Mouse (Mus musculus) yolk sac, embryonic 10.5 days (tissue): ENCODE measurements around the gene Nprl2.

ENCODE experiments used
- DNase-seq: peaks from one replicate; pipeline ENCODE4 v3.0.0-alpha.2; 2017; ENCODE audit warnings: low spot score

Gene Nprl2

DNA sequence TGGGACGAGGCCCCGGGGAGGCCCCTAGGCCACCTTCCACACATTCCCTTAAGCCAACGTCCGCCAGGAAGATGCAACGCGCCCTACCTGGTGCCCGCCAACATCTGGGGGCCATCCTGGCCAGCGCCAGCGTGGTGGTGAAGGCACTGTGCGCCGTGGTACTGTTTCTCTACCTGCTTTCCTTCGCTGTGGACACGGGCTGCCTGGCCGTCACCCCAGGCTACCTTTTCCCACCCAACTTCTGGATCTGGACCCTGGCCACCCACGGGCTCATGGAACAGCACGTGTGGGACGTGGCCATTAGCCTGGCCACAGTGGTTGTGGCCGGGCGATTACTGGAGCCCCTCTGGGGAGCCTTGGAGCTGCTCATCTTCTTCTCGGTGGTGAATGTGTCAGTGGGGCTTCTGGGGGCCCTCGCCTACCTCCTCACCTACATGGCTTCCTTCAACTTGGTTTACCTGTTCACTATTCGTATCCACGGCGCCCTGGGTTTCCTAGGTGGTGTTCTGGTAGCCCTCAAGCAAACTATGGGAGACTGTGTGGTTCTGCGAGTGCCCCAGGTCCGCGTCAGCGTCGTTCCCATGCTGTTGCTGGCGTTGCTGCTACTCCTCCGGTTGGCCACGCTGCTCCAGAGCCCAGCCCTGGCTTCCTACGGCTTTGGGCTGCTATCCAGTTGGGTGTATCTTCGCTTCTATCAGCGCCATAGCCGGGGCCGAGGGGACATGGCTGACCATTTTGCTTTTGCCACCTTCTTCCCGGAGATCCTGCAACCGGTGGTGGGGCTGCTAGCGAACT lies 7.4 kb upstream of the Nprl2 start:
- DNase-seq, result peak; percentile 36

DNA sequence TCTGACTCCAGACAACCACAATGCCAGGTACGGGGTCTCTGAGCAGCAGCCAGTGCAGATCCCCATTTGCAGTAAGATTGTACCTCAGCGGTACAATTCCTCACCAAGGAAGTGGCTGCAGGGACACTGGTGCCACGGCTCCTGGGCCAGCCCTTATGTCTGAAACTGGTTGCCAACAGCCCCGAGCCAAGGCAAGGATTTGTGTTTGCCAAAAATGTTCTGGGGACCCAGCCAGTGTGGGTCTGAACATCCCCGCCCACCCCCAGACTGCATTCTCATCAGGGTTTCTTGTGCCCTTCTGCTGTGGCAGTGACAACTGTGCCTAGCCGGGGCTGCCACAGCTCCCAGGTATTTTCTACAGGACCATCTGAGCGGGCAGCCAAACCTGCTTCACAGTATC lies 3.8 kb upstream of the Nprl2 start:
- DNase-seq, result no peak

DNA sequence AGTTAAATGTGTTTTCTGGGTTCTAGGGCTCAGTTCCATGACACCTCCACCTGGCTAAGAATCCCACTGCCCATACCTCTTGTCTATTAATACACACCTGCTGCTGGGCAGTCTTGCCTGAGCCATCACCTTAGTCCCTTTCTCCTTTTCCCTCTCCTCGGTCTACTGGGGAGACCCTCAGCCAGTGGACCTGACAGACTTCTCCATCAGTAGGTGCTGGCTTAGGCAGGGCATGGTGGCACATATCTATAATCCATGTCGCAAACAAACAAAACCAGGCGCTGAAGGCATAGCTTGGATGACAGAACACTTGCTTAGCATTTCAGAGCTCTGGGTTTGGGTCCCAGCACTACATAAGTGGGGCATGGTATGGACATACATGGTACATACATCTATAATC lies 3.3 kb upstream of the Nprl2 start:
- DNase-seq, result no peak

DNA sequence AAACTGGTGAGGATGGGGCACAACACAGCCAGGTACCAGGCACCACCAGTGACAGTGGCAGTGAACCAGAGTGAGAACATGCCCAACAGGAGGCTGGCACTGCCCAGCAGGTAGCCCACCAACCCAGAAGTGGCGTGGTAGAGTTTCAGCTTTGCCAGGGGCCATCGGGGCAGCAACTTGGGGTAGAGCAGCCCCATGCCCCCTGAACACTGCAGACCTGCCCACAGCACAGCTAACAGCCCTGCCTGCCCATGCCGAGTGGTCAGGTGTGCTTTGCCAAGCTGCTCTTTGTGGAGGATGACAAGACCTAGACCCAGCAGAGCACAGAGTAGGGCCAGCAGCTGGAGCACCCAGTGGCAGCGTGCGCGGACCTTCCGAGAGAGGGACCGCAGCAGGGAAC lies 2.1 kb upstream of the Nprl2 start:
- no peak for DNase-seq

DNA sequence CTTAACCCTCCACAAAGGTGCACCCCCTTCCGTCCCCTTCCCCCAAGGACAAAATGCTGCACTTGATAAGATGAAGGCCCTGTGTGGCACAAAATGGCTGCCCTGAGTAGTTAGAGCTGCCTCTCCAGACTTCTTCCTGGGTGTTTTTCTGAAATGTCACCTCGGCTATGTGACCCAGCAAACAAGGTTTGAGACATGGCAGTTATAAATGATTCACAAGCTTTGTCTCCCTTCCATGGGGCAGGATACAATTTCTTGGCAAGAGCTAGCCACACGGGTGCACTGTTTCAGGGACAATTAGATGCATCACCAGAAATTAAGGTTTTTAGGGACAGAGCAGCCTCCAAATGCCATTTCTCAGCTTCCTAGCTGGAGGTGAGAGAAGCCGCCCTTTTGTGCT lies 1.6 kb upstream of the Nprl2 start:
- DNase-seq, result no peak

DNA sequence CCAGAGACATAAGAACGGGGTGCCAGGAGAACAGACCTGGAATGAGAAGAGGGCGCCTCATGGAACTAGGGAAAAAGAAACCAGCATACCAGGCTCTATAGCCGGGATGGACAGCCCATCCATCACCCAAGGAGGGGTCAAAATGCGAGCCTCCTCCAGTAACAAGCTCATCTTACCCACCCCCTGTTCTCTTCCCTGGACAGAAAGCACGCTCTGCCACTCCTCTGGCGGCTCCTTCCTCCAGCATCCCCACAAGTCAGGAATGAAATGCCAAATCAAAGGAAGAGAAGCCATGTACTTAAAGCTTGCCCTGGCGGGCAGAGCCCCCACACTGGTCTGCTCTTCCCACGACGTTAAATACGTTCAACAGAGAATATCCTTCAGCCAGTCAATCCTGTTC lies 1.0 kb upstream of the Nprl2 start:
- DNase-seq, result no peak

DNA sequence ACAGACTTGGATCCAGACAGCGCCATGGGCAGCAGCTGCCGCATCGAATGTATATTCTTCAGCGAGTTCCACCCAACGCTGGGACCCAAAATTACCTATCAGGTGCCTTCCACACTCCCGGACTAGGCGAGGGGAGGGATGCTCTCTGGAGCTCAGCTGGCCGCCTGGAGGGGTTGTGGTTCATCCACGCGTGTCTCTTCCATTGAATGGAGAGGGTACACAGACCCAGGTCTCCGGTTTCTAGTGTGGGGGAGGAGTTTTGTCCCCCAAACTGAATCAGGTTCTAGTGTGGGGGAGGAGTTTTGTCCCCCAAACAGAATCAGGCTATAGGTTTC lies 293 bp downstream of the Nprl2 start:
- no peak for DNase-seq

DNA sequence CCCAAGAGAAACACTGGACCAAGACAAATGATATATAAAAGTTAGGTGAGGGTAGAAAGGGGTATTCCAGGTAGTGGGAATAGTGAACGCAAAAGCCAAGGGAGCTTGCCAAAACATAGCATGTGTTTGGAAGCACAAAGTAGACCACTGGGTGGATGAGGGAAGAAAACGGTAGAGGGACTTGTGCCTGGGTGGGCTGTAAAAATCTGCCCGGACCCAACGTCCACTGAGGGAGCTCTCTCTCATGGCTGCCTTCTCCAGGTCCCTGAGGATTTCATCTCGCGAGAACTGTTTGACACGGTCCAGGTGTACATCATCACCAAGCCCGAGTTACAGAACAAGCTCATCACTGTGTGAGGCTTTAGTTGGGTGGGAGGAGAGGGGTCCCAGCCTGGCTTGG lies 695 bp downstream of the Nprl2 start:
- DNase-seq, result no peak

DNA sequence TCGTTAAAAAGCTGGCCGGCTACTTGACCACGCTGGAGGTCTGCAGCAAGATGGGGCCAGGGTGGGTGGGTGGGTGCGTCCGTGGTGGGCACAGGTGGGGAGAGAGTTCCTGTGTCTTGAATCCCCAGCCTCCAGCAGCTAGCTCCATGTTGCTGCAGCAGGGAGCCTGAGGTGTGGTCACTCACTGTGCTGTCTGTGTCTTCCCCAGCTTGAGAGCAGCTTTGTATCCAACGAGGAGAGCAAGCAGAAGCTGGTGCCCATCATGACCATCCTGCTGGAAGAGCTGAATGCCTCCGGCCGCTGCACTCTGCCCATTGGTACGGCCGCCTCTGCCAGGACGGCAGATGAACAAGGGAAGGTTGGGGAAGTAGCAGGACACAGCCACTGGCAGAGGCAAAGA lies 1.3 kb downstream of the Nprl2 start:
- DNase-seq, result no peak

DNA sequence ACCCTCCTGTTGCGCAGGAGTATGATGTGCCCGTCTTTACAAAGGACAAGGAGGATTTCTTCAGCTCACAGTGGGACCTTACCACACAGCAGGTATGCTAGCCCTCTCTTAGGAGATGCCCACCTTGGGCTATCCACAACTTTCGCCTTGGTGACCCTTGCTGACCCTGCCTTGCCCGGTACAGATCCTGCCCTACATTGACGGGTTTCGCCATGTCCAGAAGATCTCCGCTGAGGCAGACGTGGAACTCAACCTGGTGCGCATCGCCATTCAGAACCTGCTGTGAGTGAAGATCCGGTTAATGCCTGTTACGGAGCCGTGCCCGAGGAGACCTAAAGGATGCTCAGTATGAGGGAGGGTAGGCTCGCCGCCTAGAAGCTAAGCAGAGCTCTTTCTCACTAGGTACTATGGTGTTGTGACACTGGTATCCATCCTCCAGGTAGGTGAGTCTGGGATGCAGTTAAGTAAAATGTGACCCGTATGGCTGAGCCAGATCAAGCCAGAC lies 2.2 kb downstream of the Nprl2 start:
- DNase-seq, result no peak

DNA sequence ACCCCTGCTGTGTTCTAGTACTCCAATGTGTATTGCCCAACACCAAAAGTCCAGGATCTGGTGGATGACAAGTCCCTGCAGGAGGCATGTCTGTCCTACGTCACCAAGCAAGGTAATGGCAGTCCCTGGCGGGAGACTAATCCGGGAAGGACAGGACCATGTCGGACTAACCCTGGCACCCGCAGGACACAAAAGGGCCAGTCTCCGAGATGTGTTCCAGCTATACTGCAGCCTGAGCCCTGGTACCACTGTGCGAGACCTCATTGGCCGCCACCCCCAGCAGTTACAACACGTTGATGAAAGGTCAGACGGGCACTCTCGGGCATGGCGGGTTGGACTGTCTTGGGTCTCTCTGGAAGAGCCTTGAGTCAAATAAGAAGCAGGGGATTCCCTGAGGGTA lies 2.7 kb downstream of the Nprl2 start:
- no peak for DNase-seq

DNA sequence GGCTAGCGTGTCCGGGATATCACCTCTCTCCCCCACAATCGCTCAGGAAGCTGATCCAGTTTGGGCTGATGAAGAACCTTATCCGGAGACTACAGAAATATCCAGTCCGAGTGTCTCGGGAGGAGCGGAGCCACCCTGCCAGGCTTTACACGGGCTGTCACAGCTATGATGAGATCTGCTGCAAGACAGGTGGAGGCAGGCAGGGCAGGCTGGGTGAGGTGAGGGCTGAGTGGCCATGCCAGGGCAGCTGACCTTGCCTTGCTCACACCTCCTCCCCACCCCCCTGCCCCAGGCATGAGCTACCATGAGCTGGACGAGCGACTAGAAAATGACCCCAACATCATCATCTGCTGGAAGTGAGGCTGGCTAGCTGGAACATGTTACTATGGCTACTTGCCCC lies 3.2 kb downstream of the Nprl2 start:
- DNase-seq, result no peak

DNA sequence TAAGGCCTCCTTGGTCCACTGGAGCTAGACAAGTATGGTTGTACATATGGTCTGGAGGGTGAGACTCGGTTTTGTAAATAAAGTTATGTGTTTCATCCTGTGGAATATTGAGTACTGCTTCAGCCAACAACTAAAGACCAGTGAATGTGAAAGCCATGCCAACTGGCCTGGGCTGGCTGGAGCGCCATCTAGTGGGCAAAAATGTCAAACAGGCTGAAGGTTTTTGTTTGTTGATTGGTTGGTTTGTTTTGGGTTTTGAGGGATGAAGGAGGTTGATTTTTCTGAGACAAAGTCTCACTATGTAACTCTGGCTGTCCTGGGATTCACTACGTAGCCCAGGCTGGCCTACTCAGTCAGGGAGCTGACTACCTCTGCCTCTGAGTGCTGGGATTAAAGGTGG lies 3.6 kb downstream of the Nprl2 start:
- DNase-seq, result peak; percentile 54

DNA sequence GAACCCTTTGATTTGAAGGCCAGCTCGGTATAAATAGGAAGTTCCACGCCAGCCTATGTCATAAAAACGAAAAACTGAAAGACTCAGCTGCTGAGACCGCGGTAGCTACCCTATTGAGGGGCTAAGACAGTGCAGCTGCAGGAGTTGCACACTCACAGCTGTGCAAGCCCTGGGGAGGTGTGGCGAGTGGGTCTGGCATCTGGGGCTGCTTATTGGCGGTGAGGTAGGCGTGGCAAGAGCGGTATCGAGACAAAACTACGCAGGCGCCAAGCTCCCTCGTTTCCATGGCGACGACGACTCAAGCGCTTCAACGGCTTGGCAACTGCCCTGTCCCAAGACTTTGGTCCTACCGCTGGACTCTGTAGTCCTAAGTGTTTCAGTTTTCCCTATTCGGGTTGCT lies 5.0 kb downstream of the Nprl2 start, which contains the start of gene Zmynd10:
Zmynd10 (plus strand) TSS at position 273 of the 400 bp plus-strand sequence.
- peak; percentile 83 for DNase-seq

DNA sequence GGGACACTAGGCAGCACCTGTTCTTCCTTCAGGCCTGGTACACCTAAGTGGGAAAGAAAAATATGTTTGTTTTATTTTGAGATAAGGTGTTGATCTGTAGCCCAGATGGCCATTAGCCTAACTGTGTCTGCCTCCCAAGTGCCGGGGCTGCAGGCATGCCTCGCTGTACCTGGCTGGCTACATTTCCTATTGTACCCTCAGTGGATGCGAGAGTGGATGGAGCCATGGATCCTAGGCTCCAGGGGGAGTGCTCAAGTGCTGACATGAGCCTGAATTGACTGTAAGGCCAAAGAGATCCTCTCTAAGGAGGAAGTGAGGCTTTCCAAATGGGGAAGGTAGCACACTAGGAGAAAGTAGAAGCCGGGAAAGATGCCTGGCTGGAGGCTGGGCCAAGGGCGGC lies 5.9 kb downstream of the Nprl2 start:
- no peak for DNase-seq

DNA sequence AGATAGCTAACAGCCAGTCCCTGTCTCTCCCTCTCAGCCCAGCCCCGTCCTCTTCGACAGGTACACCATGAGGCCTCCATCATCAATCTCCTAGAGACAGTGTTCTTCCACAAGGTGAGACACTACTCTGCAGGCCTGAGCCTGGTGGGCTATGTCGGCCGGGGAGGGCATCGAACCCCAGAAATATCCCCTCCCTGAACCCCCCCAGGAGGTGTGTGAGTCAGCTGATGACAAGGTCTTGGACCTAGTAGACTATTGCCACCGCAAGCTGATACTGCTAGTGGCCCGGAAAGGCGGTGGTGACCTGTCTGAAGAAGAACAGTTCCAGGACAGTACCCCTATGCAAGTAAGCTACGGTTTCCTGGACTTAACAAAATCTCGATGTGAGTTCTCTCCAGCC lies 6.8 kb downstream of the Nprl2 start:
- DNase-seq, result no peak

DNA sequence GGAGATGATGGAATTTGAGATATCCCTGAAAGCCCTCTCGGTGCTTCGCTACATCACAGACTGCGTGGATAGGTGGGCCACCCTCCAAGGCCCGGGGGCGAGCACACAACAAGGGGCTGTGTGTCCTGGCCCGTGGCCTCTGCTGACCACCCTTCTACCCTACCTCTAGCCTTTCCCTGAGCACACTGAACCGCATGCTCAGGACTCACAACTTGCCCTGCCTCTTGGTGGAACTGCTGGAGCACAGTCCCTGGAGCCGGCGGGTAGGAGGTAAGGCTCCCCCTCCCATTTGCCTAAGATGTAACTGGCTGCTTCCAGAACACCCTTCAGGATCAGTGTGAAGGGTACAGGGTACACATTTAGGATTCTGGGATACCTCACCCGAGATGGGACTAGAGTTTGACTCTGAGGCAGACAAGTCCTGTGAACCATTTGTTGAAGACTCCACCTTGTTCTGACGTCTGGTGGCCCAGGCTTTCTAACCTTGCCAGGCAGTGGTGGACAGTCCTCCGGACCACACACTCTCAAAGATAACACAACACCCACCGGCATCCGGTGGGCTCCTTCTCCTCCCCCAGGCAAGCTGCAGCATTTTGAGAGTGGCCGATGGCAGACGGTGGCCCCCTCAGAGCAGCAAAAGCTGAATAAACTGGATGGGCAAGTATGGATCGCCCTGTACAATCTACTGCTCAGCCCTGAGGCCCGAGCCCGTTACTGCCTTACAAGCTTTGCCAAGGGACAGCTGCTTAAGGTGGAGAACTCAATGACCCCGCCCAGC lies 7.5 kb downstream of the Nprl2 start:
- no peak for DNase-seq

DNA sequence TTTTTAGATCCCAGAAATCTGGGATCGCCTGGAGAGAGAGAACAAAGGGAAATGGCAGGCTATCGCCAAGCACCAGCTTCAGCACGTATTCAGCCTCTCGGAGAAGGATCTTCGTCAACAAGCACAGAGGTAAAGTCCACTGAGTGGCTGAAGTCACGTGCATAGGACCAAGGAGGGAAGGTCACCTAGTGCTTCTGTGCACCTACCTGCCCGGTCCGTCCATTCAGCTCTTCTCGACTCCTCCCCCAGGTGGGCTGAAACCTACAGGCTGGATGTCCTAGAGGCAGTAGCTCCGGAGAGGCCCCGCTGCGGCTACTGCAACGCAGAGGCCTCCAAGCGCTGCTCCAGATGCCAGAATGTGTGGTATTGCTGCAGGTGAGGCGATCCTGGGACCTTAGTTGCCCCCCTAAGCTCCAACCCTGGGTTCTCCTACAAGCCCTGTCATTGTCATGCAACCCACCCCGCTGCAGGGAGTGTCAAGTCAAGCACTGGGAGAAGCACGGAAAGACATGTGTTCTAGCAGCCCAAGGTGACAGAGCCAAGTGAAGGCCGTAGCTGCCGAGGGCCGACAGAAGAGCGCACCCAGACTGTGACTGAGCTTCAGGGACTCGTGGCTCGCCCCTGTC lies 8.6 kb downstream of the Nprl2 start:
- peak; percentile 90 for DNase-seq

DNA sequence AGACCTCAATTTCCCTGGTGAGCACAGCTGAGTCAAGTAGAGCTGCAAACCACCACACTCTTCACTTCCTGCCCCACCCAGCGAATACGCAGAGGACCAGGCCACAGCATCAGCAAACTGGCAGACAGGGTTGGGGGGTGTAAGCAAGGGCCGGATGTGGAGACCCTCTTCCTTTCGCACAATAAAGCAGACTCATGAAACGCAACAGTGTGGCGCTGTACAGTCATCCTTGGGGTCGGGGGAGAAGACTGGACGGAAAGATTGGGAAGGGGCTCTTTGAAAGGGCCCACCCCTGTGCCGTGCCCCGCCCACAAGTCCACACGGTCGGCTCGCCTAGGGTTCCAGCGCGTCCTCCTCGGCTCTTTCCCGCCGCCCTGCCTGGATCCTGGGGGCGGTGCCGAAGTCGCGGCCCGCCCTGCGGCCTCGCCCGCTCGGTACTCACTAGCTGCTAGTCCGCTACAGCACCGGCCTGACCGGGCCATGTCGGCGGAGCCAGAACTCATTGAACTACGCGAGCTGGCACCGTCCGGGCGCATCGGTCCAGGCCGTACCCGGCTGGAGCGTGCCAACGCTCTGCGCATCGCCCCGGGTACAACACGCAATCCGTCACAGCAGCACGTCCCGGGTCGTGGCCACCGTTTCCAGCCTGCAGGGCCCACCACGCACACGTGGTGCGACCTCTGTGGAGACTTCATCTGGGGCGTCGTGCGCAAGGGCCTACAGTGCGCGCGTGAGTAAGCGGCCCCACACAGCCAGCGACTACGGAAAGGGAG lies 9.3 kb downstream of the Nprl2 start, which contains the start of gene Rassf1:
Rassf1 (plus strand) TSS at position 439 of the 773 bp plus-strand sequence.
- peak; percentile 91 for DNase-seq

DNA sequence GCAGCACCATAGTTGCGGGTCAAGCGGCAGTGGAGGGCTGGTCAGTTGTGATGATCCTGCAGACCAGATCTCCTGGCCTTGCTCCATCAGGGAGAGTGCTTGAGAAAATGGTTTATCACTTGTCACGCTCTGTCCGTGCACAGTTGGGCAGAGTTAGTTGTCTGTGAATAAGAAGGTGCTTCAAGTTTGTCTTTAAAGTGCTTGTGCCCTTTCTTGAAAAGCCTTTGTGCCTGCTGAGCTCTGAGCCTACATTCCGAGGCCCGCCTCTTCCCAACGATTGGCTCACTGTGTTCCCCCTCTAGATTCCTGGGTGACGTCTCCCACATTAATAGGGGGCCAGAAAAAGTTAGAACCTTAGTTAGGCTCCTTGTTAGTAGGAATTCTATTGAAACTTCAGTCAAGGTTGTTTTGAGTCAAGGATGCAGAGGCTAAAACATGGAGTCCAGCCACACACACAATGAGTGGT lies 9.9 kb downstream of the Nprl2 start:
- peak; percentile 51 for DNase-seq

DNA sequence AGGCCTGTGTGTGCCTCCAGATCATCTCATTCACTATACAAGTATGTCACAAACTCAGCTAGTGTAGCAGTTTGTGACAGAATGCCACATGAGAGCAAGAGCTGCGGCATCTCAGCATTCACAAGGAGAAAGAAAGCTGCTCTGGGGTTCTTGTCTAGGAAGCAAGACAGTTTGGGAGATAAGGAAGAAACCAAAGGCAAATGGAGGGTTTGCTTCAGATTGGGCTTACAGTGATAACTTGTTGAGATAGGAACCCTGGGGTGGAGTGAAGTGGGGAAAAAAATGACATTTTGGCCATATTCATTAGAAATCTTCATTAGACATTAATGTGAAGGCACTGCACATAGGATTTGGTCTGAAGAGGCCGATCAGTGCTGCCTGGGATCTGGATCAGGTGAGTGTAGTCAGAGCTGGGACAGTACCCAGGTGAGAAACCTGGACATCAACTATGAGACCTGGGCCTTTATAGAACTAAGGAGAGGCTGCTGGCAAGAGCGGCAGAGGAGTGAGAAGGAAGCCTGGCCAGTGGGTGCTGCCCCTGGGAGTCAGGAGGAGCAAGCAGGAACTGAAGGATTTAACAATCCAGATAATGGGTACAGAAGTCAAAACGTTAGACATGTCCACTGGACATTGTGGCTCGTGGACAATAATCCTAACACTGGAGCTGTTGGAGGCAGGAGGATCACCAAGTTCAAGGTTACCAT lies 10.8 kb downstream of the Nprl2 start:
- DNase-seq, result no peak
